Mouse (Mus musculus): ENCODE results near the gene C2.

The C2 gene

DNA sequence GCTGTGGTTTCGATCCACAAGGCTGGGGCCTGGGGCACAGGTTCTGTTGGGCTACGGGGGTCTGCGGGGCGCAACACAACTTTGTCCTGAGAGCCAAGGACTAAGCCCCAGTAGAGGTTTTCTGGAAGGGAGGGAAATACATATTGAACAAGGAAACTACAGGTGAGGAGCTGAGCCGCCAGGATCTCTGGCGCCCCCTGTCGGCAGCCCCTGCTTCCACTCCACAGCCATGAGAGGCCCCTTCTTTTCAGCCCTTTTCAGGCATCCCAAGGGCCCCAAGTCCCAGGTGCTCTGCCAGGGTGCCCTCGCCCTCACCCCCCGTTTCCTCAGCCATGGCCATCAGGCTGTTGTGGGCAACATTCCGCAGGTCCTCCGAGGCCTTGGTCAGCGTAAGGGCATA is 84.3 kb downstream of the C2 start:
- peak; percentile 64 to 72 for DNase-seq

Data from B cell, adult 2 months (primary cell).